20 mouse cellular contexts compared by ENCODE assay signal in genomic region chr15:26380844-26381243, GRCm38 (mm10).
"Had no signal": no experiment of that assay in that cellular context is flagged by ENCODE, and none has a peak within 500 bp of the region (broad histone marks: within the 10 kb centered on the region; RNA-seq: fewer than 3 reads in every experiment).

No protein-coding gene starts in this region.

- H3K9ac ChIP-seq: limb, embryonic 13.5 days; liver, embryonic 13.5 days; lung, embryonic 14.5 days; midbrain, embryonic 12.5 days; neural tube, embryonic 12.5 days; neural tube, embryonic 15.5 days; stomach, embryonic 15.5 days had no signal

- H3K4me3 ChIP-seq: layer of hippocampus, adult 2 months; limb, embryonic 10.5 days; limb, embryonic 13.5 days; liver, embryonic 13.5 days; midbrain, embryonic 12.5 days; neural tube, embryonic 12.5 days; neural tube, embryonic 15.5 days; stomach, embryonic 15.5 days had no signal

- H3K9me3 ChIP-seq: limb, embryonic 10.5 days; limb, embryonic 13.5 days; liver, embryonic 13.5 days; midbrain, embryonic 12.5 days; neural tube, embryonic 12.5 days; neural tube, embryonic 15.5 days; stomach, embryonic 15.5 days had no signal

- H3K27me3 ChIP-seq: limb, embryonic 13.5 days; liver, embryonic 13.5 days; midbrain, embryonic 12.5 days; neural tube, embryonic 12.5 days; neural tube, embryonic 15.5 days; stomach, embryonic 15.5 days had no signal

- H3K27ac ChIP-seq: kidney, postnatal 0 days; layer of hippocampus, adult 2 months; limb, embryonic 10.5 days; limb, embryonic 13.5 days; liver, embryonic 13.5 days; macrophage; midbrain, embryonic 12.5 days; neural tube, embryonic 12.5 days; neural tube, embryonic 15.5 days; stomach, embryonic 15.5 days had no signal

- H3K4me2 ChIP-seq: limb, embryonic 13.5 days; liver, embryonic 13.5 days; lung, embryonic 14.5 days; midbrain, embryonic 12.5 days; neural tube, embryonic 12.5 days; neural tube, embryonic 15.5 days; stomach, embryonic 15.5 days had no signal

- DNase-seq: kidney, adult 18-20 months; kidney, postnatal 25 days; layer of hippocampus, adult 9-11 months; liver; liver, embryonic 13.5 days; lung, embryonic 14.5 days; right cerebral cortex, adult 18-20 months; right cerebral cortex, postnatal 14 days; right cerebral cortex, postnatal 4 days; thymus, postnatal 25 days had no signal

- H3K4me1 ChIP-seq: limb, embryonic 10.5 days; limb, embryonic 13.5 days; liver, embryonic 13.5 days; midbrain, embryonic 12.5 days; neural tube, embryonic 12.5 days; neural tube, embryonic 15.5 days; stomach, embryonic 15.5 days had no signal

- ATAC-seq: lung, postnatal 0 days had no signal

- H3K36me3 ChIP-seq: limb, embryonic 10.5 days; limb, embryonic 13.5 days; liver, embryonic 13.5 days; midbrain, embryonic 12.5 days; neural tube, embryonic 12.5 days; neural tube, embryonic 15.5 days; stomach, embryonic 15.5 days had no signal
